In genomic region chr4:117235822-117236221, GRCm38 (mm10) we compare ENCODE assay signal across 21 mouse cellular contexts. TPM values are rescaled to one million over a fixed set of nuclear protein-coding genes. Genes with fewer than 3 reads are reported as not detected.
DNase-seq lines count a peak whose midpoint lies in the region; ATAC-seq lines count a peak whose summit lies in the region.
"Had no signal": no experiment of that assay in that cellular context is flagged by ENCODE, and none has a peak within 500 bp of the region (broad histone marks: within the 10 kb centered on the region; RNA-seq: fewer than 3 reads in every experiment).

No protein-coding gene starts in this region.

- WGBS in embryonic facial prominence, embryonic 11.5 days = 52% methylated on average over 4 of the region's 4 CpGs
- WGBS in embryonic facial prominence, embryonic 10.5 days = 53% methylated on average over 4 of the region's 4 CpGs
- WGBS in lung, embryonic 16.5 days = 31% methylated on average over 4 of the region's 4 CpGs

- H3K4me3 ChIP-seq in embryonic facial prominence, embryonic 11.5 days (ENCODE audit: low read depth, low read length) = no peak overlapping the region
- no peak overlapping the region for H3K4me3 ChIP-seq in embryonic facial prominence, embryonic 10.5 days
- H3K4me3 ChIP-seq in lung, embryonic 16.5 days (ENCODE audit: low read length) = no peak overlapping the region
- H3K4me3 ChIP-seq: forebrain, embryonic 12.5 days; heart, embryonic 10.5 days; megakaryocyte, embryonic 14.5 days; neural tube, embryonic 12.5 days had no signal

- no peaks in the 10 kb centered on the region for H3K4me1 ChIP-seq in embryonic facial prominence, embryonic 11.5 days (ENCODE audit: control insufficient read depth, insufficient read depth, low read length)
- peaks cover 16% of the 10 kb centered on the region for H3K4me1 ChIP-seq in embryonic facial prominence, embryonic 10.5 days
- H3K4me1 ChIP-seq in lung, embryonic 16.5 days (replicated peaks; ENCODE audit: control insufficient read depth, insufficient read depth, low read length) = peaks cover 13% of the 10 kb centered on the region
- H3K4me1 ChIP-seq: forebrain, embryonic 12.5 days; heart, embryonic 10.5 days; megakaryocyte, embryonic 14.5 days; neural tube, embryonic 12.5 days had no signal

- H3K36me3 ChIP-seq in embryonic facial prominence, embryonic 11.5 days (replicated peaks; ENCODE audit: control insufficient read depth, insufficient read depth, low read depth, low read length) = no peaks in the 10 kb centered on the region
- H3K36me3 ChIP-seq in embryonic facial prominence, embryonic 10.5 days (replicated peaks) = no peaks in the 10 kb centered on the region
- H3K36me3 ChIP-seq in lung, embryonic 16.5 days (ENCODE audit: control insufficient read depth, insufficient read depth, low read length) = no peaks in the 10 kb centered on the region
- H3K36me3 ChIP-seq: forebrain, embryonic 12.5 days; neural tube, embryonic 12.5 days had no signal

- H3K9me3 ChIP-seq in embryonic facial prominence, embryonic 11.5 days (replicated peaks; ENCODE audit: control insufficient read depth, low read length) = no peaks in the 10 kb centered on the region
- H3K9me3 ChIP-seq in embryonic facial prominence, embryonic 10.5 days = no peaks in the 10 kb centered on the region
- no peaks in the 10 kb centered on the region for H3K9me3 ChIP-seq in lung, embryonic 16.5 days (ENCODE audit: control insufficient read depth, low read length)
- H3K9me3 ChIP-seq: forebrain, embryonic 12.5 days; neural tube, embryonic 12.5 days had no signal

- no peak for DNase-seq in embryonic facial prominence, embryonic 11.5 days (ENCODE audit: low spot score)
- no peak for DNase-seq in embryonic facial prominence, embryonic 10.5 days (ENCODE audit: low spot score)
- DNase-seq in heart, postnatal 4 days = peak; percentile 17
- no peak for DNase-seq in heart, adult 11 months
- no peak for DNase-seq in lung, postnatal 14 days
- DNase-seq in fibroblast of lung, adult 2 months (ENCODE audit: low read depth) = peak; percentile 28
- DNase-seq in urinary bladder, postnatal 14 days (ENCODE audit: low spot score) = no peak
- DNase-seq: adrenal gland, adult 2 months; cerebellum, adult 11 months; cerebellum, postnatal 36 days; gastrocnemius, postnatal 36 days; kidney, adult 8-10 months had no signal

- no peak for ATAC-seq in embryonic facial prominence, embryonic 11.5 days (replicated peaks; ENCODE audit: insufficient number of reproducible peaks, low FRiP score, low TSS enrichment, low read depth)
- ATAC-seq in lung, embryonic 16.5 days (ENCODE audit: low read depth) = peak; percentile 45; the same call in 1 of the 2 replicates

- 0 out of 2 replicates have a peak overlapping the region, but pooled peaks have one; percentile 3 for H3K27ac ChIP-seq in embryonic facial prominence, embryonic 11.5 days (replicated peaks; ENCODE audit: low read depth, low read length)
- no peak overlapping the region for H3K27ac ChIP-seq in embryonic facial prominence, embryonic 10.5 days (replicated peaks)
- H3K27ac ChIP-seq in lung, embryonic 16.5 days (ENCODE audit: low read length) = peak overlapping the region; percentile 44
- H3K27ac ChIP-seq: forebrain, embryonic 12.5 days; heart, embryonic 10.5 days; liver, embryonic 14.5 days; neural tube, embryonic 12.5 days had no signal

- H3K4me2 ChIP-seq in embryonic facial prominence, embryonic 11.5 days (ENCODE audit: low read depth, low read length) = no peak overlapping the region
- no peak overlapping the region for H3K4me2 ChIP-seq in lung, embryonic 16.5 days (ENCODE audit: low read depth, low read length)
- H3K4me2 ChIP-seq: forebrain, embryonic 12.5 days; neural tube, embryonic 12.5 days had no signal

- H3K9ac ChIP-seq in embryonic facial prominence, embryonic 11.5 days (replicated peaks; ENCODE audit: low read length) = no peak overlapping the region
- H3K9ac ChIP-seq in lung, embryonic 16.5 days (ENCODE audit: low read length) = no peak overlapping the region
- H3K9ac ChIP-seq: forebrain, embryonic 12.5 days; liver, embryonic 14.5 days; neural tube, embryonic 12.5 days had no signal

- H3K27me3 ChIP-seq in embryonic facial prominence, embryonic 11.5 days (ENCODE audit: control insufficient read depth, insufficient read depth, low read length) = no peaks in the 10 kb centered on the region
- no peaks in the 10 kb centered on the region for H3K27me3 ChIP-seq in embryonic facial prominence, embryonic 10.5 days (replicated peaks; ENCODE audit: low read depth, poor library complexity, severe bottlenecking)
- H3K27me3 ChIP-seq in lung, embryonic 16.5 days (ENCODE audit: control insufficient read depth, insufficient read depth, low read depth, low read length) = no peaks in the 10 kb centered on the region
- H3K27me3 ChIP-seq: forebrain, embryonic 12.5 days; neural tube, embryonic 12.5 days had no signal

RNA-seq across cellular contexts. Expression of gene Tmem53, which starts 15.9 kb away (rescaled TPM):
- 9.3 and 10.6 TPM in 2 replicates for polyA plus RNA-seq in embryonic facial prominence, embryonic 11.5 days (2014; fragmentation: Nextera tagmentation; extraction: Ambion mirVana)
- 10.8 and 11.6 TPM in 2 replicates for polyA plus RNA-seq in embryonic facial prominence, embryonic 10.5 days (2016; fragmentation: Nextera tagmentation; extraction: Ambion mirVana)
- total RNA-seq in heart, postnatal 4 days (2021) = 10 to 100 TPM; 25.5 to 27.1 TPM
- polyA plus RNA-seq in lung, embryonic 16.5 days (2015; fragmentation: Nextera tagmentation; extraction: Ambion mirVana) = 19.9 and 25.3 TPM in 2 replicates
- total RNA-seq: hematopoietic stem cell, adult 5-6 weeks had no signal

RNA-seq across cellular contexts. Expression of gene Armh1, which starts 16.1 kb away (rescaled TPM):
- 0.17 TPM in 1 of 2 replicates, not detected in the other for polyA plus RNA-seq in embryonic facial prominence, embryonic 11.5 days (2014; fragmentation: Nextera tagmentation; extraction: Ambion mirVana)
- 0.26 TPM in 2 replicates for polyA plus RNA-seq in embryonic facial prominence, embryonic 10.5 days (2016; fragmentation: Nextera tagmentation; extraction: Ambion mirVana)
- total RNA-seq in heart, postnatal 4 days (2021) = under 1 TPM; 0.38 to 0.43 TPM
- polyA plus RNA-seq in lung, embryonic 16.5 days (2015; fragmentation: Nextera tagmentation; extraction: Ambion mirVana) = 2.0 and 3.6 TPM in 2 replicates
- total RNA-seq: gastrocnemius, postnatal 36 days; hematopoietic stem cell, adult 5-6 weeks; MEL; monocyte, adult 5-6 weeks had no signal
- polyA plus RNA-seq: liver, embryonic 14.5 days had no signal

RNA-seq across cellular contexts. Expression of gene Kif2c, which starts 53.4 kb away (rescaled TPM):
- 111 and 137 TPM in 2 replicates for polyA plus RNA-seq in embryonic facial prominence, embryonic 11.5 days (2014; fragmentation: Nextera tagmentation; extraction: Ambion mirVana)
- 115 and 119 TPM in 2 replicates for polyA plus RNA-seq in embryonic facial prominence, embryonic 10.5 days (2016; fragmentation: Nextera tagmentation; extraction: Ambion mirVana)
- 10 to 100 TPM; 17.7 to 19.7 TPM for total RNA-seq in heart, postnatal 4 days (2021)
- polyA plus RNA-seq in lung, embryonic 16.5 days (2015; fragmentation: Nextera tagmentation; extraction: Ambion mirVana) = 70.7 and 77.6 TPM in 2 replicates

Comparison
In these comparisons a context has a peak if more than half of its experiments do, and no peak if none do; other contexts are left out.
1. DNase-seq: peak in heart, postnatal 4 days (single experiment) and fibroblast of lung, adult 2 months (single experiment); none in embryonic facial prominence, embryonic 11.5 days (single experiment), embryonic facial prominence, embryonic 10.5 days (single experiment), heart, adult 11 months (single experiment), lung, postnatal 14 days (single experiment) and urinary bladder, postnatal 14 days (single experiment).